8 mouse cellular contexts compared by ENCODE assay signal in the genomic region with DNA sequence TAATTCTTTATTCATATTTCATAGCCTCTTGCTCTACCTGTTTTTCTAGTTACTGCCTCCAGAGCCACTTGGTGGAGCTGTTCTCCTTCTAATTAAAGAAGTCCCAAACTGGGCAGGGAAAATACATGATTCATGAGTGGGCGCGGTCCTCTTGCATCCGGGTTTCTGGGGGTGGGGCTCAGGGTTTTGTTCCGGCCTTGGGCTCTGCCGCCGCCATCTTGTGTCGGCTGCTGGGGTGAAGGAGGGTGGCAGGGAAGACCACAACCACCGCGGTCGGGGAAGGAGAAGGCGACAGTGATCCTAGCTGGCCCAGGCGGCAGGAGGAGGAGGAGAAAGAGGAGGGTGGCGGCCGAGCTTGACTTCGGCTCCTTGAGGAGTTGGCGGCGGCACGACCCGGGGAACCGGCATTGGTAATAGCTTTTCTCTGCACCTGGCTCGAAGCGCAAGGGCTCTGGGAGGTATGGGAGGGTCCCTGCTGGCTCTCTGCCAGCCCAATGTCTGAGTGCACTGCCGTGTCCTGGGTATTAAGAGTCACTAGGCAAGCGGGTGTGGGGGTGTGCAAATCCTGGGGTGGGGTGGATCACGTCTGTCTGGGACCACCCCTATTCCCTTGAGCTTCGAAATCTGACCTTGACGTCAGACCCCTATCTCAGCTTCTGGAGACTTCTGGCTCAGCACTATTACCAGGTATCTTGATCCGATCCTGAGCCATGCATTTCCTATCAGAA. TPM values are rescaled to one million over a fixed set of nuclear protein-coding genes. Genes with fewer than 3 reads are reported as not detected.
DNase-seq lines count a peak whose midpoint lies in the region; ATAC-seq and TF ChIP-seq lines count a peak whose summit lies in the region.

No protein-coding gene starts in this region.

- H3K79me2 ChIP-seq in MEL (ENCODE audit: control insufficient read depth, insufficient read depth, low read length, poor library complexity), result peaks cover 33% of the 10 kb centered on the region

- H3K36me3 ChIP-seq in MEL (ENCODE audit: control insufficient read depth in 1 of 2, insufficient read depth in 2 of 2, low read length in 2 of 2), result peaks cover 16 to 47% of the 10 kb centered on the region in 2 experiments
- H3K36me3 ChIP-seq in forebrain, postnatal 0 days (ENCODE audit: insufficient read depth), result no peaks in the 10 kb centered on the region
- H3K36me3 ChIP-seq in lung, embryonic 16.5 days (ENCODE audit: control insufficient read depth, insufficient read depth, low read length), result peaks cover 2% of the 10 kb centered on the region; the same call in 1 of the 2 replicates

- peak; percentile 97 for DNase-seq in MEL (ENCODE audit: low read depth, low spot score)
- peak; percentile 83 to 89 for DNase-seq in cerebellum, adult 2 months
- DNase-seq in forebrain, postnatal 0 days, result peak; percentile 92
- peak; percentile 79 for DNase-seq in layer of hippocampus, adult 9-10 months (ENCODE audit: low spot score)
- peak; percentile 41 for DNase-seq in ovary, postnatal 10 days (ENCODE audit: low spot score)
- peak; percentile 77 to 81 for DNase-seq in thymus, postnatal 10 days (ENCODE audit: low spot score in 2 of 2)

- ATAC-seq in forebrain, postnatal 0 days, result peak; percentile 89
- peak; percentile 65 to 80 for ATAC-seq in hematopoietic stem cell, adult 5-6 weeks (replicated peaks in 1 of 2; ENCODE audit: insufficient read depth in 1 of 2, low FRiP score in 2 of 2, low TSS enrichment in 1 of 2, low read depth in 1 of 2, poor library complexity in 2 of 2, severe bottlenecking in 2 of 2)
- peak; percentile 87 for ATAC-seq in lung, embryonic 16.5 days (ENCODE audit: low read depth)

- 9% methylated on average over 28 of the region's 28 CpGs for WGBS in cerebellum, adult 2 months
- 28% methylated on average over 28 of the region's 28 CpGs for WGBS in forebrain, postnatal 0 days
- 11% methylated on average over 28 of the region's 28 CpGs for WGBS in lung, embryonic 16.5 days

- TF ChIP-seq CTCF in MEL (IDR thresholded peaks at IDR 0.05 in 2 of 3, conservative IDR thresholded peaks at IDR 0.05 in 1 of 3; ENCODE audit: control insufficient read depth in 1 of 3, insufficient read depth in 1 of 3, low read depth in 2 of 3, low read length in 3 of 3, poor library complexity in 1 of 3, severe bottlenecking in 1 of 3), result peak; percentile 23 to 93 (median 46); a peak in 3 of 6 replicates
- TF ChIP-seq CTCF in cerebellum, adult 2 months (IDR thresholded peaks at IDR 0.05; ENCODE audit: borderline replicate concordance, insufficient read depth, low read depth, low read length), result peak; percentile 44; the same call in 1 of the 2 replicates
- peak; percentile 72 for TF ChIP-seq CTCF in forebrain, postnatal 0 days (IDR thresholded peaks at IDR 0.05; ENCODE audit: low read depth)

- H3K9me3 ChIP-seq in MEL (replicated peaks; ENCODE audit: insufficient read depth, low read length), result no peaks in the 10 kb centered on the region
- H3K9me3 ChIP-seq in forebrain, postnatal 0 days (ENCODE audit: low read length), result no peaks in the 10 kb centered on the region
- H3K9me3 ChIP-seq in lung, embryonic 16.5 days (ENCODE audit: control insufficient read depth, low read length), result no peaks in the 10 kb centered on the region

- peaks cover 13 to 32% of the 10 kb centered on the region in 2 experiments for H3K4me1 ChIP-seq in MEL (ENCODE audit: control insufficient read depth in 1 of 2, insufficient read depth in 2 of 2, low read length in 2 of 2)
- no peaks in the 10 kb centered on the region for H3K4me1 ChIP-seq in cerebellum, adult 2 months (ENCODE audit: control insufficient read depth, insufficient read depth, low read length)
- 0 out of 2 replicates have a peak, but pooled peaks cover 6% of the 10 kb centered on the region for H3K4me1 ChIP-seq in forebrain, postnatal 0 days (ENCODE audit: insufficient read depth)
- no peaks in the 10 kb centered on the region; the same call in 1 of the 2 replicates for H3K4me1 ChIP-seq in lung, embryonic 16.5 days (replicated peaks; ENCODE audit: control insufficient read depth, insufficient read depth, low read length)

- peak overlapping the region; percentile 96 for H3K9ac ChIP-seq in MEL (ENCODE audit: control insufficient read depth, low read depth, low read length, poor library complexity, severe bottlenecking)
- peak overlapping the region; percentile 79 for H3K9ac ChIP-seq in forebrain, postnatal 0 days
- H3K9ac ChIP-seq in lung, embryonic 16.5 days (ENCODE audit: low read length), result peak overlapping the region; percentile 82

- H3K4me3 ChIP-seq in MEL (ENCODE audit: control insufficient read depth in 1 of 2, insufficient read depth in 1 of 2, low read depth in 2 of 2, low read length in 2 of 2), result peak overlapping the region; percentile 72 to 85
- peak overlapping the region; percentile 87 for H3K4me3 ChIP-seq in cerebellum, adult 2 months (replicated peaks; ENCODE audit: insufficient read depth, low read depth, low read length)
- H3K4me3 ChIP-seq in forebrain, postnatal 0 days (ENCODE audit: low read depth, low read length), result peak overlapping the region; percentile 60
- peak overlapping the region; percentile 68 for H3K4me3 ChIP-seq in lung, embryonic 16.5 days (ENCODE audit: low read length)

- peak in 1 of 2 experiments; percentile 23; a peak in 1 of 4 replicates for TF ChIP-seq EP300 in MEL (IDR thresholded peaks at IDR 0.05; ENCODE audit: low read depth in 1 of 2, low read length in 2 of 2)

- TF ChIP-seq RAD21 in MEL (IDR thresholded peaks at IDR 0.05; ENCODE audit: low read depth, low read length), result peak; percentile 88

- peak overlapping the region; percentile 53 for H3K4me2 ChIP-seq in forebrain, postnatal 0 days (ENCODE audit: low read depth)
- peak overlapping the region; percentile 61 for H3K4me2 ChIP-seq in lung, embryonic 16.5 days (ENCODE audit: low read depth, low read length)

- no peaks in the 10 kb centered on the region for H3K27me3 ChIP-seq in MEL (ENCODE audit: control insufficient read depth in 1 of 2, insufficient read depth in 2 of 2, low read length in 2 of 2)
- no peaks in the 10 kb centered on the region for H3K27me3 ChIP-seq in cerebellum, adult 2 months (ENCODE audit: control insufficient read depth, insufficient read depth, low read length)
- no peaks in the 10 kb centered on the region for H3K27me3 ChIP-seq in forebrain, postnatal 0 days (ENCODE audit: insufficient read depth, low read length)
- no peaks in the 10 kb centered on the region for H3K27me3 ChIP-seq in lung, embryonic 16.5 days (ENCODE audit: control insufficient read depth, insufficient read depth, low read depth, low read length)

- peak; percentile 68 to 87; a peak in 3 of 4 replicates for TF ChIP-seq POLR2A in MEL (IDR thresholded peaks at IDR 0.05; ENCODE audit: control insufficient read depth in 1 of 2, insufficient read depth in 1 of 2, low read depth in 1 of 2, low read length in 2 of 2, poor library complexity in 1 of 2)
- TF ChIP-seq POLR2A in cerebellum, adult 2 months (IDR thresholded peaks at IDR 0.05; ENCODE audit: borderline replicate concordance, insufficient read depth, low read length), result peak; percentile 68

- H3K27ac ChIP-seq in MEL (ENCODE audit: control insufficient read depth, low read depth, low read length), result peak overlapping the region; percentile 81
- H3K27ac ChIP-seq in cerebellum, adult 2 months (ENCODE audit: insufficient read depth, low read length), result peak overlapping the region; percentile 81
- H3K27ac ChIP-seq in forebrain, postnatal 0 days (ENCODE audit: low read depth, low read length), result peak overlapping the region; percentile 94
- peak overlapping the region; percentile 61 for H3K27ac ChIP-seq in lung, embryonic 16.5 days (ENCODE audit: low read length)

RNA-seq across cellular contexts. Expression of a gene that starts 4.8 kb away (rescaled TPM):
- total RNA-seq in MEL (2012; rRNA removed), result 269 and 295 TPM in 2 replicates
- polyA plus RNA-seq in MEL (2012; ENCODE audit: insufficient read depth in 1 of 2, insufficient read length in 2 of 2, low read depth in 1 of 2, low replicate concordance in 2 of 2, missing spikeins in 1 of 2), result 100 to 1,000 TPM; 530 to 704 TPM
- 288 and 301 TPM in 2 replicates for polyA plus RNA-seq in cerebellum, adult 2 months (2012; rRNA removed)
- total RNA-seq in forebrain, postnatal 0 days (2014; rRNA removed), result 489 and 559 TPM in 2 replicates
- 278 and 300 TPM in 2 replicates for polyA plus RNA-seq in forebrain, postnatal 0 days (2015; fragmentation: Nextera tagmentation; extraction: Ambion mirVana)
- 144 and 174 TPM in 2 replicates for total RNA-seq in hematopoietic stem cell, adult 5-6 weeks (2017)
- polyA plus RNA-seq in lung, embryonic 16.5 days (2015; fragmentation: Nextera tagmentation; extraction: Ambion mirVana), result 181 and 190 TPM in 2 replicates

RNA-seq across cellular contexts. Expression of a gene that starts 24.9 kb away (rescaled TPM):
- 31.9 and 36.6 TPM in 2 replicates for total RNA-seq in MEL (2012; rRNA removed)
- polyA plus RNA-seq in MEL (2012; ENCODE audit: insufficient read depth in 1 of 2, insufficient read length in 2 of 2, low read depth in 1 of 2, low replicate concordance in 2 of 2, missing spikeins in 1 of 2), result 100 to 1,000 TPM in 1 of 2 experiments, not detected in 1; 136 TPM
- 579 and 612 TPM in 2 replicates for polyA plus RNA-seq in cerebellum, adult 2 months (2012; rRNA removed)
- total RNA-seq in forebrain, postnatal 0 days (2014; rRNA removed), result 160 and 194 TPM in 2 replicates
- 149 and 160 TPM in 2 replicates for polyA plus RNA-seq in forebrain, postnatal 0 days (2015; fragmentation: Nextera tagmentation; extraction: Ambion mirVana)
- total RNA-seq in hematopoietic stem cell, adult 5-6 weeks (2017), result 37.0 and 41.0 TPM in 2 replicates
- polyA plus RNA-seq in lung, embryonic 16.5 days (2015; fragmentation: Nextera tagmentation; extraction: Ambion mirVana), result 95.4 and 101 TPM in 2 replicates

RNA-seq across cellular contexts. Expression of a gene that starts 40.8 kb away (rescaled TPM):
- total RNA-seq in MEL (2012; rRNA removed), result 13.8 and 17.8 TPM in 2 replicates
- polyA plus RNA-seq in MEL (2012; ENCODE audit: insufficient read depth in 1 of 2, insufficient read length in 2 of 2, low read depth in 1 of 2, low replicate concordance in 2 of 2, missing spikeins in 1 of 2), result 10 to 100 TPM in 1 of 2 experiments, not detected in 1; 34.4 TPM
- polyA plus RNA-seq in cerebellum, adult 2 months (2012; rRNA removed), result 66.2 and 69.0 TPM in 2 replicates
- total RNA-seq in forebrain, postnatal 0 days (2014; rRNA removed), result 73.7 and 101 TPM in 2 replicates
- 47.6 and 63.8 TPM in 2 replicates for polyA plus RNA-seq in forebrain, postnatal 0 days (2015; fragmentation: Nextera tagmentation; extraction: Ambion mirVana)
- 36.5 and 44.2 TPM in 2 replicates for total RNA-seq in hematopoietic stem cell, adult 5-6 weeks (2017)
- polyA plus RNA-seq in lung, embryonic 16.5 days (2015; fragmentation: Nextera tagmentation; extraction: Ambion mirVana), result 41.4 and 42.3 TPM in 2 replicates

RNA-seq across cellular contexts. Expression of a gene that starts 45.5 kb away (rescaled TPM):
- 252 and 262 TPM in 2 replicates for total RNA-seq in MEL (2012; rRNA removed)
- 100 to 1,000 TPM in 1 of 2 experiments, not detected in 1; 357 TPM for polyA plus RNA-seq in MEL (2012; ENCODE audit: insufficient read depth in 1 of 2, insufficient read length in 2 of 2, low read depth in 1 of 2, low replicate concordance in 2 of 2, missing spikeins in 1 of 2)
- 282 and 300 TPM in 2 replicates for polyA plus RNA-seq in cerebellum, adult 2 months (2012; rRNA removed)
- total RNA-seq in forebrain, postnatal 0 days (2014; rRNA removed), result 104 and 146 TPM in 2 replicates
- polyA plus RNA-seq in forebrain, postnatal 0 days (2015; fragmentation: Nextera tagmentation; extraction: Ambion mirVana), result 263 and 328 TPM in 2 replicates
- 60.1 and 109 TPM in 2 replicates for total RNA-seq in hematopoietic stem cell, adult 5-6 weeks (2017)
- 253 and 258 TPM in 2 replicates for polyA plus RNA-seq in lung, embryonic 16.5 days (2015; fragmentation: Nextera tagmentation; extraction: Ambion mirVana)

RNA-seq across cellular contexts. Expression of a gene that starts 45.6 kb away (rescaled TPM):
- 154 and 158 TPM in 2 replicates for total RNA-seq in MEL (2012; rRNA removed)
- 100 to 1,000 TPM in 1 of 2 experiments, not detected in 1; 183 TPM for polyA plus RNA-seq in MEL (2012; ENCODE audit: insufficient read depth in 1 of 2, insufficient read length in 2 of 2, low read depth in 1 of 2, low replicate concordance in 2 of 2, missing spikeins in 1 of 2)
- polyA plus RNA-seq in cerebellum, adult 2 months (2012; rRNA removed), result 61.5 and 62.4 TPM in 2 replicates
- 48.9 and 53.9 TPM in 2 replicates for total RNA-seq in forebrain, postnatal 0 days (2014; rRNA removed)
- polyA plus RNA-seq in forebrain, postnatal 0 days (2015; fragmentation: Nextera tagmentation; extraction: Ambion mirVana), result 30.6 and 32.3 TPM in 2 replicates
- 57.2 and 63.5 TPM in 2 replicates for total RNA-seq in hematopoietic stem cell, adult 5-6 weeks (2017)
- polyA plus RNA-seq in lung, embryonic 16.5 days (2015; fragmentation: Nextera tagmentation; extraction: Ambion mirVana), result 66.3 and 68.7 TPM in 2 replicates

Comparison
In these comparisons a context has a peak if more than half of its experiments do, and no peak if none do; other contexts are left out.
1. Peak in every context shown above with its lines: DNase-seq, ATAC-seq, H3K4me3 ChIP-seq and H3K27ac ChIP-seq.
2. DNase-seq: peak in every context shown above with its lines; median percentile 97 in MEL; 92 in forebrain, postnatal 0 days; 86 in cerebellum, adult 2 months; 79 in layer of hippocampus, adult 9-10 months; 79 in thymus, postnatal 10 days; 41 in ovary, postnatal 10 days.